Mouse (Mus musculus): Measurements from ENCODE around the gene Gm10271. TPM values are rescaled to one million over a fixed set of nuclear protein-coding genes. Genes with fewer than 3 reads are reported as not detected.

The Gm10271 gene
- polyA plus RNA-seq, 1 experiment from 2014 or later: not detected

DNA sequence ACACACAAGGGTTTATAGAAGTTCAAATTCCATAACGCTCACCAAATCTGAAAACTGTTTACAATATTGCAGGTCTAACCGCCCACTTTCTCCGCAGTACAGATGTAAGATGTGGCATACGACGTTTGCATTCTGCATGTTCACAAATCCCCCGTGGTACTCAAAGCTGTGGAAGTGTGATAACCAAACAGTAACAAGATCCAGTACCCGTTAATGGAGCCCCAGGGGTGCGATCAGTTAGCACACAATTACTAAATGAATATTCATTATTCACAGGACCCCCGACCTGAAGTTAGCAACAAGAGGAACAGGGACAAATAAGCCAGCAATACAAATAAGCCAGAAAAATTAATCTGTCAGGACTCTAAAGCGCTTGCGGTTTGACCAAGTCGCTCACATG, 12.4 kb upstream of the Gm10271 start:
- peaks cover 10% of the 10 kb centered on the region for H3K4me1 ChIP-seq (ENCODE audit: control insufficient read depth, insufficient read depth, low read length)
- no peaks in the 10 kb centered on the region for H3K9me3 ChIP-seq (replicated peaks; ENCODE audit: control insufficient read depth, low read length)
- no peak overlapping the region for H3K4me3 ChIP-seq (ENCODE audit: low read length)
- H3K4me2 ChIP-seq (ENCODE audit: low read depth, low read length): no peak overlapping the region
- 69% methylated on average over 12 of the region's 12 CpGs for WGBS
- no peak overlapping the region for H3K9ac ChIP-seq (ENCODE audit: low read length)
- H3K27ac ChIP-seq (ENCODE audit: low read length): no peak overlapping the region
- ATAC-seq (replicated peaks; ENCODE audit: extremely low read depth, insufficient read depth, low FRiP score): no peak
- no peaks in the 10 kb centered on the region for H3K36me3 ChIP-seq (ENCODE audit: control insufficient read depth, insufficient read depth)
- H3K27me3 ChIP-seq (ENCODE audit: control insufficient read depth, insufficient read depth, low read length): no peaks in the 10 kb centered on the region

DNA sequence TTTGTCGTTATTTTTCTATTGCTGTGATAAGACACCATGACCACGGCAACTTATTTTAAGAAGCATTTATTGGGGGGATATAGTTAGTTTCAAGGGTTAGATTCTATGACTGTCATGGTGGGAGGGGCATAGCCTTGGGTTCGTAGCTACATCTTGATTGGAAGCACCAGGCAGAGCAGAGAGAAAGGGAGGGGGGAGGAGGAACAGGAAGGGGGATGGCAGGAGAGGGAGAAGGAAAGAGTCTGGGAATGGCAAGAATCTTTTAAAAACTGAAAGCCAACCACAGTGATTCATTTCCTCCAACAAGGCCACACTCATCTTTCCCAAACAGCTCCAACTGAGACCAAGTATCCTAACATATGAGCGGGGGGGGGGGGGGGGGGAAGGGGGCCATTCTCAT, 10.1 kb upstream of the Gm10271 start:
- no peak overlapping the region for H3K9ac ChIP-seq (ENCODE audit: low read length)
- no peaks in the 10 kb centered on the region for H3K27me3 ChIP-seq (ENCODE audit: control insufficient read depth, insufficient read depth, low read length)
- no peaks in the 10 kb centered on the region for H3K9me3 ChIP-seq (replicated peaks; ENCODE audit: control insufficient read depth, low read length)
- peaks cover 10% of the 10 kb centered on the region for H3K4me1 ChIP-seq (ENCODE audit: control insufficient read depth, insufficient read depth, low read length)
- H3K4me2 ChIP-seq (ENCODE audit: low read depth, low read length): no peak overlapping the region
- no peak overlapping the region for H3K27ac ChIP-seq (ENCODE audit: low read length)
- no peak for ATAC-seq (replicated peaks; ENCODE audit: extremely low read depth, insufficient read depth, low FRiP score)
- H3K36me3 ChIP-seq (ENCODE audit: control insufficient read depth, insufficient read depth): no peaks in the 10 kb centered on the region
- 65% methylated on average over 4 of the region's 4 CpGs for WGBS
- H3K4me3 ChIP-seq (ENCODE audit: low read length): no peak overlapping the region

DNA sequence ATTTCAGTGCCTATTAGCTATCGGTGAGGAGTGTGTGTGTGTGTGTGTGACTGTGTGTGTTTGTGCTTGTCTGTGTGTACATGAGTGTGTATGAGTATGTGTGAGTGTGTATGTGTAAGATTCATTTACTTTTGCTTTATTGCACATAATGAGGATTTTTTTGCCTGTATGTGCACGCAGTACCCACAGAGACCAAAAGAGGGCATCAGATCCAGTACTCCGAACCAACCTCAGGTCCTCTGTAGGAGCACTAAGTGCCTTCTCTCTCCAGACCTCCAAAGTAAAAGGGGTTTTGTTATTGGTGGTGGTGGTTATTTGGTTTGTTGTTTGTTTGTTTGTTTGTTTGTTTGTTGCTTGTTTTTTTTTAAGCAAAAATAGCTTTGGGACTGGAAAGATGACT, 8.5 kb upstream of the Gm10271 start:
- 78% methylated on average over 3 of the region's 3 CpGs for WGBS
- no peaks in the 10 kb centered on the region for H3K27me3 ChIP-seq (ENCODE audit: control insufficient read depth, insufficient read depth, low read length)
- no peaks in the 10 kb centered on the region for H3K9me3 ChIP-seq (replicated peaks; ENCODE audit: control insufficient read depth, low read length)
- no peak for ATAC-seq (replicated peaks; ENCODE audit: extremely low read depth, insufficient read depth, low FRiP score)
- H3K36me3 ChIP-seq (ENCODE audit: control insufficient read depth, insufficient read depth): no peaks in the 10 kb centered on the region
- H3K4me1 ChIP-seq (ENCODE audit: control insufficient read depth, insufficient read depth, low read length): no peaks in the 10 kb centered on the region
- no peak overlapping the region for H3K4me2 ChIP-seq (ENCODE audit: low read depth, low read length)
- no peak overlapping the region for H3K27ac ChIP-seq (ENCODE audit: low read length)
- no peak overlapping the region for H3K4me3 ChIP-seq (ENCODE audit: low read length)
- H3K9ac ChIP-seq (ENCODE audit: low read length): no peak overlapping the region

DNA sequence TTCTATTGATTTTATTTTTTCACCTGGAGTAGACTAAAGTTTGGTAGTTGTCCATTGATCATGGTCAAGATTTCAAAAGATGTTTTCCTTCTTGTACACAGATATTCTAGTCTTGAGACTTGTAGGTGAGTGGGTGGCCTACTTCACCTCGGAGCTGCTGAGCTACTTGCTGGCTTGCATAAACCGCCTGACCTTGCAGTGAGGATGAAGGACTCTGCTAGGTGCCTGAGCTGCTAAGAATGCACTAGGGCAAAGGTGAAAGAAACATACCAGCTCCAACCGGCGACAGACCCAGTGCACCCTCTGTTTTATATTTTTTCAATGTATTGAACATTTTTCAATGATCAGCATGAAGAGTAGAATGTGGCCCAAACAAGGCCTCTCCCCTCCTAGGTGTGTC, 7.9 kb upstream of the Gm10271 start:
- WGBS: 64% methylated on average over 4 of the region's 4 CpGs
- Histone ChIP-seq H3K9me3 (replicated peaks; ENCODE audit: control insufficient read depth, low read length) (no peaks in the 10 kb centered on the region), H3K36me3 (ENCODE audit: control insufficient read depth, insufficient read depth) (no peaks in the 10 kb centered on the region), H3K4me1 (ENCODE audit: control insufficient read depth, insufficient read depth, low read length) (no peaks in the 10 kb centered on the region), H3K9ac (ENCODE audit: low read length) (no peak overlapping the region), H3K4me3 (ENCODE audit: low read length) (no peak overlapping the region), H3K4me2 (ENCODE audit: low read depth, low read length) (no peak overlapping the region), H3K27ac (ENCODE audit: low read length) (no peak overlapping the region), H3K27me3 (ENCODE audit: control insufficient read depth, insufficient read depth, low read length) (no peaks in the 10 kb centered on the region)
- no peak for ATAC-seq (replicated peaks; ENCODE audit: extremely low read depth, insufficient read depth, low FRiP score)

DNA sequence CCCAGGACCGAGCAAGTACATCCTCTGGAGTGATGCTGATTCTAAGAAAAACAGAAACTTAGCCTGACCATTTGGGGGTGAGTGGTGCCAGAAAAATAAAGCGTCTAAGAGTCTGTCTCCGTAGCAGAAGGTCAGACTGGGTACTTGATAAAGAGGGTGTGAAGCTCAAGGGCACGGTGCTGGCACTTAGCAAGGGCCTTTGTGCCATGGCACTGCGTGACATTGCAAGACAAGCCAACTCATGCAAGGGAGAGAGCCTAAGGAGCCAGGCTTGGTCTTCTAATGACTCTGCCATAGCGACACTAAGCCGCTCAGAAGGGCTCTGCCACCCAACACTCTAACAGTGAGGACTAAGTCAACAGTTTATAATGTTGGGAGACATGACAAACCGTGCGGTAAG, 6.4 kb upstream of the Gm10271 start:
- no peaks in the 10 kb centered on the region for H3K27me3 ChIP-seq (ENCODE audit: control insufficient read depth, insufficient read depth, low read length)
- no peaks in the 10 kb centered on the region for H3K4me1 ChIP-seq (ENCODE audit: control insufficient read depth, insufficient read depth, low read length)
- 73% methylated on average over 9 of the region's 9 CpGs for WGBS
- no peak overlapping the region for H3K4me3 ChIP-seq (ENCODE audit: low read length)
- no peak overlapping the region for H3K4me2 ChIP-seq (ENCODE audit: low read depth, low read length)
- no peaks in the 10 kb centered on the region for H3K9me3 ChIP-seq (replicated peaks; ENCODE audit: control insufficient read depth, low read length)
- no peaks in the 10 kb centered on the region for H3K36me3 ChIP-seq (ENCODE audit: control insufficient read depth, insufficient read depth)
- no peak overlapping the region for H3K9ac ChIP-seq (ENCODE audit: low read length)
- no peak for ATAC-seq (replicated peaks; ENCODE audit: extremely low read depth, insufficient read depth, low FRiP score)
- H3K27ac ChIP-seq (ENCODE audit: low read length): no peak overlapping the region

DNA sequence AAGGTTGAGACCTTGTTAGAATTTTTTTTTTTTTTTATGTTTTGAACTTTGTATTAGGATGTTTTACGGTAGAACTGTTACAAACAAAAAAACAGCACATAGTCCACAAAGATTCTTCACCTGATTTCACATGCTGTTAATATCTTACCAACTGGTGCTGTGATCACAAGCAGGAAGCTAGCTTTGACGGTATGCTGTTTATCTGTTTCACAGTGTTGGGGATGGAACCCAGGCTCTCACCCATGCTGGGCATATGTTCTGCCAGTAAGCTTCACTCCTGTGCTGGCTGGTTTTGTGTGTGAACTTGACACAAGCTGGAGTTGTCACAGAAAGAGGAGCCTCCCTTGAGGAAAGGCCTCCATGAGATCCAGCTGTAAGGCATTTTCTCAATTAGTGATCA, 5.4 kb upstream of the Gm10271 start:
- Histone ChIP-seq H3K36me3 (ENCODE audit: control insufficient read depth, insufficient read depth) (no peaks in the 10 kb centered on the region), H3K9ac (ENCODE audit: low read length) (no peak overlapping the region), H3K4me1 (ENCODE audit: control insufficient read depth, insufficient read depth, low read length) (no peaks in the 10 kb centered on the region), H3K9me3 (replicated peaks; ENCODE audit: control insufficient read depth, low read length) (no peaks in the 10 kb centered on the region), H3K27ac (ENCODE audit: low read length) (no peak overlapping the region), H3K4me3 (ENCODE audit: low read length) (no peak overlapping the region), H3K27me3 (ENCODE audit: control insufficient read depth, insufficient read depth, low read length) (no peaks in the 10 kb centered on the region), H3K4me2 (ENCODE audit: low read depth, low read length) (no peak overlapping the region)
- 73% methylated on average over 2 of the region's 2 CpGs for WGBS
- ATAC-seq (replicated peaks; ENCODE audit: extremely low read depth, insufficient read depth, low FRiP score): no peak

DNA sequence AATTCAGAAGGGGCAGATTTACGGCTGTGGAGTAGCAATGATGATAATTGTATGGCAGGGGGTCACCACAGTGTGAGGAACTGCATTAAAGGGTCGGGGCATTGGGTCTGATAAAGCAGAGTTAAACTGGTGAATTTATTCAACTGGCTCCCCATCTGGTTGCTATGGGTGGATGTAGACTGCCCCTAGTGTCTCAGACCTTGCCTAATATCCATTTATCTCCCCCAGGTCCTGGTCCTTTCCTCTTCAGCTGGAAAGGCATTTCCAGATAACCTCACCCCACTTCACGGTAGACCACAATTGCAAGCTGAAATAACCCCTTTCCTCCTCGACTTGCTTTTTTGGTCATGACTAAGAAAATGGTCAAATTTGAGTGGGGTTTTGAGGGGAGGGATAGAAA, 5.0 kb upstream of the Gm10271 start:
- no peaks in the 10 kb centered on the region for H3K27me3 ChIP-seq (ENCODE audit: control insufficient read depth, insufficient read depth, low read length)
- no peak for ATAC-seq (replicated peaks; ENCODE audit: extremely low read depth, insufficient read depth, low FRiP score)
- no peaks in the 10 kb centered on the region for H3K9me3 ChIP-seq (replicated peaks; ENCODE audit: control insufficient read depth, low read length)
- H3K4me3 ChIP-seq (ENCODE audit: low read length): no peak overlapping the region
- no peak overlapping the region for H3K27ac ChIP-seq (ENCODE audit: low read length)
- no peak overlapping the region for H3K4me2 ChIP-seq (ENCODE audit: low read depth, low read length)
- 37% methylated on average over 4 of the region's 4 CpGs for WGBS
- no peak overlapping the region for H3K9ac ChIP-seq (ENCODE audit: low read length)
- no peaks in the 10 kb centered on the region for H3K4me1 ChIP-seq (ENCODE audit: control insufficient read depth, insufficient read depth, low read length)
- H3K36me3 ChIP-seq (ENCODE audit: control insufficient read depth, insufficient read depth): no peaks in the 10 kb centered on the region

DNA sequence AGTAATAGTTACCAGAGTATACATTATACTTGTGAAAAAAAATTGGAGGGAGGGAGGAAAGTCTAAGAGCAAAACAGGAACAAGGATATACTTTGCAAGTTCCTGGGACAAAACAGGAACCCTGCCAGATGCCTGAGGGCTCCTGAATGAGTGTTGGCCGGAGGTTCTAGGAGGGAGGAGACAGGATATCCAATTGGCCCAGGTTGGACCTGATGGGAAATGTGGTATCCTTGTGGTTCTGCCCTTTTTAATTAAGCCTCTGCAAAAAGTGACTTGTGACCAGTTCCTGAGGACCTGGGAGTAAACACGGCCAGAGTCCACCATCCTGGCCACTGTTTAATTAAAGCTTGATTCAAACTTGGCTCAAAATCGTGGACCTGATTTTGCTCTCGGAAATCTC, 3.7 kb downstream of the Gm10271 start:
- peaks cover 5% of the 10 kb centered on the region; the same call in 1 of the 2 replicates for H3K4me1 ChIP-seq (ENCODE audit: control insufficient read depth, insufficient read depth, low read length)
- 79% methylated on average over 4 of the region's 4 CpGs for WGBS
- no peak overlapping the region for H3K4me2 ChIP-seq (ENCODE audit: low read depth, low read length)
- no peak overlapping the region for H3K27ac ChIP-seq (ENCODE audit: low read length)
- no peaks in the 10 kb centered on the region for H3K27me3 ChIP-seq (ENCODE audit: control insufficient read depth, insufficient read depth, low read length)
- no peak for ATAC-seq (replicated peaks; ENCODE audit: extremely low read depth, insufficient read depth, low FRiP score)
- no peak overlapping the region for H3K4me3 ChIP-seq (ENCODE audit: low read length)
- no peaks in the 10 kb centered on the region for H3K36me3 ChIP-seq (ENCODE audit: control insufficient read depth, insufficient read depth)
- no peaks in the 10 kb centered on the region for H3K9me3 ChIP-seq (replicated peaks; ENCODE audit: control insufficient read depth, low read length)
- no peak overlapping the region for H3K9ac ChIP-seq (ENCODE audit: low read length)

DNA sequence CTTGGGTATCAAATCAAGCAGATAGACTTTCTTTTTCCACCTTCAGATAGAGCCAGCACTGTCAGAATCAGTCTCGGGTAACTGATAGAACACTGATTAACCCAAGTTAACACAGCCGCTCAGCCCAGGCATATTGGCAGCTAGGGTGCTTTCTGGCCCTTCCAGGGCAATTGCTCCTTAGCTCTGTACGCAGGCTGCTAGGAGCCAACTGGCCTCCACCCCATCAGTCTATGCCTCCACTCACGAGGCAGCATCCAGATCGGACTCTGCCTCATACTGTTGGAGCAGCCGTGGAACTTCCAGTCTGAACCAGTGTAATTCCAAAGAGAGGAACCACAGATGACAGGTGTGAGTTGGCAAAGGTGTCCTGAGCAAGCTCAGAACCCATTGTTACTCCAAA, 6.3 kb downstream of the Gm10271 start:
- no peaks in the 10 kb centered on the region for H3K36me3 ChIP-seq (ENCODE audit: control insufficient read depth, insufficient read depth)
- no peak overlapping the region for H3K27ac ChIP-seq (ENCODE audit: low read length)
- WGBS: 68% methylated on average over 6 of the region's 6 CpGs
- H3K4me1 ChIP-seq (ENCODE audit: control insufficient read depth, insufficient read depth, low read length): peaks cover 5% of the 10 kb centered on the region; the same call in 1 of the 2 replicates
- no peaks in the 10 kb centered on the region for H3K9me3 ChIP-seq (replicated peaks; ENCODE audit: control insufficient read depth, low read length)
- no peak overlapping the region for H3K4me3 ChIP-seq (ENCODE audit: low read length)
- no peak overlapping the region for H3K9ac ChIP-seq (ENCODE audit: low read length)
- no peak for ATAC-seq (replicated peaks; ENCODE audit: extremely low read depth, insufficient read depth, low FRiP score)
- H3K27me3 ChIP-seq (ENCODE audit: control insufficient read depth, insufficient read depth, low read length): no peaks in the 10 kb centered on the region
- H3K4me2 ChIP-seq (ENCODE audit: low read depth, low read length): no peak overlapping the region

DNA sequence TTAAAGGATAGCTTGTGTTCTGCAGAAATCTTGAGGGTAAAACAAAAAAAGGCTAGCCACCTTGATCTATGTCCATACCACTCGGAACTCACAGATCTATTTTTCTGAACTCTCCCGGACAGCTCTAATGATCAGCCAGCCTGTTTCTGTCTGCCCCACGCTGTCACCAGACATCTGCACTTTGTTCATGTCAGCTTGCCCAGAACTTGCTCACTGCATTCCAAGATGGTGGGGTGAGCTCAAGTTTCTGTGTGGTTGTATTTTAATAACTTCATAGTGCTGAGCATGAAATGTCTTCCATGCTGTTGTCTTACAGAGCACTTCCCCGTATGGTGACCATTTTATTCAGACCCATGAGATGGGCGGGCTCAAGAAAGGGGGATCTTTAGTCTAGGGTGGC, 7.1 kb downstream of the Gm10271 start:
- Histone ChIP-seq H3K27me3 (ENCODE audit: control insufficient read depth, insufficient read depth, low read length) (no peaks in the 10 kb centered on the region), H3K4me2 (ENCODE audit: low read depth, low read length) (peak overlapping the region; percentile 18), H3K9ac (ENCODE audit: low read length) (no peak overlapping the region), H3K9me3 (replicated peaks; ENCODE audit: control insufficient read depth, low read length) (no peaks in the 10 kb centered on the region), H3K4me3 (ENCODE audit: low read length) (no peak overlapping the region), H3K36me3 (ENCODE audit: control insufficient read depth, insufficient read depth) (no peaks in the 10 kb centered on the region), H3K4me1 (ENCODE audit: control insufficient read depth, insufficient read depth, low read length) (peaks cover 5% of the 10 kb centered on the region; the same call in 1 of the 2 replicates), H3K27ac (ENCODE audit: low read length) (no peak overlapping the region)
- ATAC-seq (replicated peaks; ENCODE audit: extremely low read depth, insufficient read depth, low FRiP score): 0 out of 2 replicates have a peak, but pooled peaks have one; percentile 45
- WGBS: 30% methylated on average over 5 of the region's 5 CpGs

Data from heart, embryonic 16.5 days (tissue).